In genomic region chr17:51552277-51553015, GRCm38 (mm10) we compare ENCODE assay signal across 21 mouse cellular contexts.
DNase-seq lines count a peak whose midpoint lies in the region; ATAC-seq and TF ChIP-seq lines count a peak whose summit lies in the region.
"Had no signal": no experiment of that assay in that cellular context is flagged by ENCODE, and none has a peak within 500 bp of the region (broad histone marks: within the 10 kb centered on the region; RNA-seq: fewer than 3 reads in every experiment).

No protein-coding gene starts in this region.

- TF ChIP-seq CTCF in liver, embryonic 14.5 days (IDR thresholded peaks at IDR 0.05; ENCODE audit: low read depth), result no peak
- no peak for TF ChIP-seq CTCF in liver, postnatal 0 days (IDR thresholded peaks at IDR 0.05; ENCODE audit: low read depth)

- peak; percentile 41 for DNase-seq in heart, embryonic 10.5 days (ENCODE audit: low spot score)
- no peak for DNase-seq in heart, postnatal 10 days
- no peak for DNase-seq in liver, embryonic 14.5 days (ENCODE audit: low read depth in 3 of 3, low spot score in 3 of 3)
- no peak for DNase-seq in liver, postnatal 0 days
- DNase-seq in left cerebral cortex, postnatal 10 days (ENCODE audit: extremely low spot score in 1 of 2, low spot score in 2 of 2), result no peak
- DNase-seq in adrenal gland, postnatal 14 days, result no peak
- DNase-seq in cerebellum, postnatal 36 days, result no peak
- DNase-seq: adrenal gland, adult 8-10 months; adrenal gland, postnatal 36 days; cerebellum, adult 18-20 months; cerebellum, adult 9-11 months; cerebellum, postnatal 25 days; embryo, embryonic 11 days; gastrocnemius, postnatal 25 days; heart, adult 18-20 months had no signal

- no peak overlapping the region for H3K4me2 ChIP-seq in liver, embryonic 14.5 days (ENCODE audit: low read depth)
- H3K4me2 ChIP-seq in liver, postnatal 0 days (ENCODE audit: low read depth, low read length), result no peak overlapping the region
- H3K4me2 ChIP-seq in forebrain, embryonic 12.5 days, result no peak overlapping the region
- H3K4me2 ChIP-seq: forebrain, embryonic 15.5 days; heart, embryonic 13.5 days; hindbrain, embryonic 12.5 days; hindbrain, embryonic 15.5 days had no signal

- peak; percentile 74 for TF ChIP-seq EP300 in liver, embryonic 14.5 days (IDR thresholded peaks at IDR 0.05; ENCODE audit: low read depth)
- TF ChIP-seq EP300 in liver, postnatal 0 days (IDR thresholded peaks at IDR 0.05; ENCODE audit: low read depth), result no peak

- no peak overlapping the region for H3K9ac ChIP-seq in liver, embryonic 14.5 days (replicated peaks)
- no peak overlapping the region for H3K9ac ChIP-seq in liver, postnatal 0 days (replicated peaks)
- H3K9ac ChIP-seq in forebrain, embryonic 12.5 days, result no peak overlapping the region
- H3K9ac ChIP-seq: forebrain, embryonic 15.5 days; heart, embryonic 13.5 days; hindbrain, embryonic 12.5 days; hindbrain, embryonic 15.5 days had no signal

- no peaks in the 10 kb centered on the region for H3K4me1 ChIP-seq in heart, embryonic 10.5 days
- peaks cover 0 to 6% of the 10 kb centered on the region in 2 experiments; a peak in 2 of 4 replicates for H3K4me1 ChIP-seq in liver, embryonic 14.5 days (replicated peaks; ENCODE audit: control insufficient read depth in 2 of 2, insufficient read depth in 2 of 2, low read length in 1 of 2)
- H3K4me1 ChIP-seq in liver, postnatal 0 days (ENCODE audit: insufficient read depth), result no peaks in the 10 kb centered on the region
- no peaks in the 10 kb centered on the region for H3K4me1 ChIP-seq in forebrain, embryonic 12.5 days
- H3K4me1 ChIP-seq: forebrain, embryonic 15.5 days; heart, embryonic 13.5 days; hindbrain, embryonic 12.5 days; hindbrain, embryonic 15.5 days had no signal

- 88% methylated on average over 5 of the region's 5 CpGs for WGBS in heart, embryonic 10.5 days
- 49% methylated on average over 5 of the region's 5 CpGs for WGBS in liver, embryonic 14.5 days (ENCODE audit: insufficient replicate concordance)
- 69% methylated on average over 5 of the region's 5 CpGs for WGBS in liver, postnatal 0 days (ENCODE audit: insufficient replicate concordance)
- 95% methylated on average over 5 of the region's 5 CpGs for whole genome bisulfite sequencing in forebrain, embryonic 12.5 days

- no peaks in the 10 kb centered on the region for H3K36me3 ChIP-seq in heart, embryonic 10.5 days
- no peaks in the 10 kb centered on the region for H3K36me3 ChIP-seq in liver, embryonic 14.5 days (replicated peaks; ENCODE audit: control insufficient read depth, insufficient read depth, low read depth)
- no peaks in the 10 kb centered on the region for H3K36me3 ChIP-seq in liver, postnatal 0 days (replicated peaks; ENCODE audit: insufficient read depth, low read length)
- H3K36me3 ChIP-seq in forebrain, embryonic 12.5 days (replicated peaks), result no peaks in the 10 kb centered on the region
- H3K36me3 ChIP-seq: forebrain, embryonic 15.5 days; heart, embryonic 13.5 days; hindbrain, embryonic 12.5 days; hindbrain, embryonic 15.5 days had no signal

- no peak overlapping the region for H3K4me3 ChIP-seq in heart, embryonic 10.5 days
- H3K4me3 ChIP-seq in liver, embryonic 14.5 days (ENCODE audit: insufficient read depth in 1 of 2, low read depth in 2 of 2, low read length in 2 of 2), result no peak overlapping the region
- H3K4me3 ChIP-seq in liver, postnatal 0 days (ENCODE audit: low read depth, low read length), result no peak overlapping the region
- no peak overlapping the region for H3K4me3 ChIP-seq in forebrain, embryonic 12.5 days (replicated peaks)
- H3K4me3 ChIP-seq: forebrain, embryonic 15.5 days; heart, embryonic 13.5 days; hindbrain, embryonic 12.5 days; hindbrain, embryonic 15.5 days had no signal

- H3K9me3 ChIP-seq in heart, embryonic 10.5 days, result no peaks in the 10 kb centered on the region
- no peaks in the 10 kb centered on the region for H3K9me3 ChIP-seq in liver, embryonic 14.5 days (ENCODE audit: control insufficient read depth, low read length)
- H3K9me3 ChIP-seq in liver, postnatal 0 days (ENCODE audit: low read length), result no peaks in the 10 kb centered on the region
- H3K9me3 ChIP-seq in forebrain, embryonic 12.5 days, result no peaks in the 10 kb centered on the region
- H3K9me3 ChIP-seq: forebrain, embryonic 15.5 days; heart, embryonic 13.5 days; hindbrain, embryonic 12.5 days; hindbrain, embryonic 15.5 days had no signal

- peak; percentile 91 for ATAC-seq in liver, embryonic 14.5 days (ENCODE audit: insufficient read depth)
- ATAC-seq in liver, postnatal 0 days, result peak; percentile 57
- no peak for ATAC-seq in forebrain, embryonic 12.5 days (ENCODE audit: low FRiP score)
- ATAC-seq: activated CD4-positive, CD25-positive, alpha-beta regulatory T cell, adult 4 months; forebrain, embryonic 15.5 days had no signal

- H3K27ac ChIP-seq in heart, embryonic 10.5 days, result no peak overlapping the region
- no peak overlapping the region for H3K27ac ChIP-seq in liver, embryonic 14.5 days
- no peak overlapping the region for H3K27ac ChIP-seq in liver, postnatal 0 days (ENCODE audit: low read depth)
- H3K27ac ChIP-seq in forebrain, embryonic 12.5 days, result no peak overlapping the region
- H3K27ac ChIP-seq: forebrain, embryonic 15.5 days; heart, embryonic 13.5 days; hindbrain, embryonic 12.5 days; hindbrain, embryonic 15.5 days had no signal

- intact Hi-C loops in heart, postnatal 10 days (cut with DNase I), result no loop called here
- intact Hi-C loops in left cerebral cortex, postnatal 10 days (cut with DNase I), result no loop called here

- no peaks in the 10 kb centered on the region for H3K27me3 ChIP-seq in heart, embryonic 10.5 days (ENCODE audit: insufficient read depth, poor library complexity, severe bottlenecking)
- H3K27me3 ChIP-seq in liver, embryonic 14.5 days (ENCODE audit: control insufficient read depth, insufficient read depth, low read length), result no peaks in the 10 kb centered on the region
- H3K27me3 ChIP-seq in liver, postnatal 0 days (ENCODE audit: insufficient read depth, low read length), result no peaks in the 10 kb centered on the region
- no peaks in the 10 kb centered on the region for H3K27me3 ChIP-seq in forebrain, embryonic 12.5 days
- H3K27me3 ChIP-seq: forebrain, embryonic 15.5 days; heart, embryonic 13.5 days; hindbrain, embryonic 12.5 days; hindbrain, embryonic 15.5 days had no signal
